Mouse (Mus musculus) cortical plate, adult 2 months (tissue): ENCODE data around the gene Ppfibp2. TPM values are rescaled to one million over a fixed set of nuclear protein-coding genes. Genes with fewer than 3 reads are reported as not detected.

Experiments
- H3K27ac ChIP-seq: fragments of 200-500 bp; 2 replicates; pipeline ENCODE4 v1.5.1; 2012; ENCODE audit warnings: low read length, control low read depth, inconsistent platforms; ENCODE audit not compliant: insufficient read depth
- H3K4me1 ChIP-seq: fragments of 200-500 bp; 2 replicates; pipeline ENCODE4 v1.6.1; 2011; ENCODE audit warnings: low read length; ENCODE audit not compliant: control insufficient read depth, insufficient read depth
- H3K4me3 ChIP-seq: fragments of 200-500 bp; 2 replicates; pipeline ENCODE4 v1.5.1; 2011; ENCODE audit warnings: mild to moderate bottlenecking, low read length, control low read depth; ENCODE audit not compliant: insufficient read depth
- CTCF ChIP-seq: fragments of 200-500 bp; IDR thresholded peaks from 2 replicates; pipeline ENCODE4 v1.5.1; 2011; ENCODE audit warnings: mild to moderate bottlenecking, control low read depth, low read length; ENCODE audit not compliant: insufficient read depth; ENCODE audit errors: extremely low read depth
- POLR2A ChIP-seq: fragments of 200-500 bp; IDR thresholded peaks from 2 replicates; pipeline ENCODE4 v1.6.1; 2011; ENCODE audit warnings: mild to moderate bottlenecking, low read length, control low read depth; ENCODE audit not compliant: insufficient read depth; ENCODE audit errors: extremely low read depth
- polyA plus RNA-seq: library from polyadenylated mRNA; depleted of rRNA; stranded (reverse); fragments of >200 nt; gene quantifications from 2 replicates; pipeline ENCODE4 v1.2.3, GENCODE M21; 2012

Gene Ppfibp2
- polyA plus RNA-seq, 1 experiment, result 8.4 TPM

- H3K4me1 ChIP-seq, result no peaks in the 10 kb centered on the region
- no peak overlapping the region for H3K27ac ChIP-seq
- TF ChIP-seq CTCF, result no peak
- no peak for TF ChIP-seq POLR2A
- no peak overlapping the region for H3K4me3 ChIP-seq
These were observed 99.4 kb downstream of the Ppfibp2 start for GRCm38 (mm10) chr7:107694254-107694947.

DNA sequence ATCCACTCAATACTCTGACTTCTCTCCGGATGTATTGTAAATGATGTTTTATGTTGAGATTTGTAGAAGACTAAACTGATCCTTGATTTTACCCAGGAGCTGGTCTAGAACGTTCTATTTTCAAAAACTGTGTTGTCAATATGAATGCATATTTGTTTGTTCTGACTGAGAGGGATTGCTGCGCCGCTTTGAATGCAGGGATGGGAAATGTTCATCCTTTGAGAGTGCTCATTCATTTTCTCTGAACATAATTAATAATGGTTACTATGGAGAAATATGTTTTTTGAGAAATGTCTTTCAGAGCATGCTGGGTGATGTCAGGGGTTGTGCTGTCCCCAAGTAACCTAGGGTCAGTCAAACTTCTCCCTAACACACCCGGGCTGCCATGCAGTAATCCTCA is 102.1 kb downstream of the Ppfibp2 start:
- TF ChIP-seq CTCF, result no peak
- no peak for TF ChIP-seq POLR2A
- no peaks in the 10 kb centered on the region for H3K4me1 ChIP-seq
- no peak overlapping the region for H3K27ac ChIP-seq
- H3K4me3 ChIP-seq, result no peak overlapping the region

- no peaks in the 10 kb centered on the region; the same call in 1 of the 2 replicates for H3K4me1 ChIP-seq
These were observed 104.9 kb downstream of the Ppfibp2 start for GRCm38 (mm10) chr7:107699926-107700325.

GRCm38 (mm10) chr7:107700646-107701045 is 105.6 kb downstream of the Ppfibp2 start:
- Histone ChIP-seq H3K27ac (no peak overlapping the region), H3K4me3 (no peak overlapping the region), H3K4me1 (no peaks in the 10 kb centered on the region; the same call in 1 of the 2 replicates)
- TF ChIP-seq POLR2A (no peak), CTCF (no peak)

More at GRCm38 (mm10) chr7:107699926-107700325, 104.9 kb downstream of the Ppfibp2 start:
- Histone ChIP-seq H3K4me3 (no peak overlapping the region), H3K27ac (no peak overlapping the region)
- TF ChIP-seq POLR2A (no peak), CTCF (no peak)

- no peak overlapping the region for H3K4me3 ChIP-seq
- H3K4me1 ChIP-seq, result no peaks in the 10 kb centered on the region; the same call in 1 of the 2 replicates
- no peak overlapping the region for H3K27ac ChIP-seq
- no peak for TF ChIP-seq POLR2A
- no peak for TF ChIP-seq CTCF
These were observed 107.7 kb downstream of the Ppfibp2 start for GRCm38 (mm10) chr7:107702461-107703380.

DNA sequence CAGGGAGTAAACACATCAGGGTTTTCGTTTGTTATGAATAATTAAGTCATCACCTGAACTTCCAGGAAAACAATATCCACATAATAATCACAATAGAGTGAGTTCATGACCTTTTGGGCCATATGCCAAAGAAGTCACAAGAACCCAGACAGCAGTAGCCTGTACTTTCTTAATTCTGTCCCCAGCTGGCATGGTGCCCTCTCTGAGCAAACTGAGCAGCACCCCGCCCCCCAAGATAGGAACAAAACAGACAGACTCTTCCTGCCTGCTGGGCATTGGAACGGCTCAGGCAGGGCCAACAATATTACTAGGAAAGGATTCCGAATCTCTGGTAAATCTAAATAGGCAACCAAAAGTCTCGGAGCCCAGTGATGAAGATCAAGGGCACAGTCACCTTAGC is 110.9 kb downstream of the Ppfibp2 start:
- no peaks in the 10 kb centered on the region; the same call in 1 of the 2 replicates for H3K4me1 ChIP-seq
- H3K27ac ChIP-seq, result no peak overlapping the region
- TF ChIP-seq CTCF, result no peak
- no peak for TF ChIP-seq POLR2A
- H3K4me3 ChIP-seq, result no peak overlapping the region

GRCm38 (mm10) chr7:107707650-107708049 is 112.6 kb downstream of the Ppfibp2 start:
- Histone ChIP-seq H3K4me1 (no peaks in the 10 kb centered on the region; the same call in 1 of the 2 replicates), H3K4me3 (no peak overlapping the region), H3K27ac (no peak overlapping the region)
- no peak for TF ChIP-seq POLR2A
- no peak for TF ChIP-seq CTCF

DNA sequence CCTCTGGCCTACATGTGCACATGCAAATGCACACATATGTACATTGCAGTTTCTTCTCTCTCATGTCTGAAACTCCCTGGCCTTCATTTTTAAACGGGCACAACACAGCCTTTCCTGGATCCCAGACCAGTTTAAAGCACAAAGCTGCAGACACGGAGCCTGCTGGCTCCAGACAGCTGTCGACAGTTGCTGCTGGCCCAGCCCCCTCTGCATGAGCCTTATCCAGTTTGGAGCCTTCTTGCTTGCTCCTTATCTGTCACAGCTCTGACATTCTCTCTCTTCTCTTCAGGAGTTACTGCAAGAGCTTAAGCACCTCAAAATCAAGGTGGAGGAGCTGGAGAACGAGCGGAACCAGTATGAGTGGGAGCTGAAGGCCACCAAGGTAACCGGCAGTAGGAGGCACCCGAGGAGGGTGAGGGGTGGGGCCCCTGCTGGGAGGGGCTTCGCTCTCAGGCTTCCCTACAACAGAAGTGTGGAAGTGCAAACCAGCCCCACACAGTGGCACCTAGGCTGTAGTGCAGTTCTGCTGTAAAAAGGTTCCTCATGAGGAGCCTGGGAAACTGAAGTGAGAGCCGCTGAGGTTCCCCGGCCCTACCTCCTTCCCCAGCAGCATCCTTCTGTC is 113.6 kb downstream of the Ppfibp2 start:
- TF ChIP-seq POLR2A, result no peak
- TF ChIP-seq CTCF, result peak; percentile 53
- no peak overlapping the region for H3K27ac ChIP-seq
- no peak overlapping the region; the same call in 1 of the 2 replicates for H3K4me3 ChIP-seq
- H3K4me1 ChIP-seq, result no peaks in the 10 kb centered on the region; the same call in 1 of the 2 replicates

GRCm38 (mm10) chr7:107712743-107713142 is 117.7 kb downstream of the Ppfibp2 start:
- Histone ChIP-seq H3K4me3 (no peak overlapping the region), H3K4me1 (no peaks in the 10 kb centered on the region), H3K27ac (no peak overlapping the region)
- TF ChIP-seq POLR2A, result no peak
- TF ChIP-seq CTCF, result no peak
